Mouse (Mus musculus) regulatory T cell (primary cell): ENCODE measurements around the gene Trappc1.

Experiments used
- in situ Hi-C: fragments of 300-600 bp; cut with MboI, MseI; formaldehyde crosslinking; loops from one replicate; pipeline ENCODE4 v1.15.1; 2025; ENCODE audit warnings: high pct_unique_total_duplicates

Trappc1 gene

GRCm38 (mm10) chr11:69369215-69369989 lies 45.6 kb downstream of the Trappc1 start, which contains the start of gene Chd3:
Chd3 (minus strand) TSS chr11:69369406.
- in situ Hi-C loops: no loop called here

- in situ Hi-C loops: no loop called here
Measured at GRCm38 (mm10) chr11:69369990-69370816, 46.4 kb downstream of the Trappc1 start.

GRCm38 (mm10) chr11:69370817-69371215 lies 47.0 kb downstream of the Trappc1 start:
- in situ Hi-C loops: no loop called here

- in situ Hi-C loops: no loop called here
Measured at GRCm38 (mm10) chr11:69371601-69372000, 47.8 kb downstream of the Trappc1 start.

GRCm38 (mm10) chr11:69372056-69372779 lies 48.4 kb downstream of the Trappc1 start:
- in situ Hi-C loops: no loop called here

GRCm38 (mm10) chr11:69372780-69373170 lies 49.0 kb downstream of the Trappc1 start:
- in situ Hi-C loops: no loop called here

- in situ Hi-C loops: no loop called here
Measured at GRCm38 (mm10) chr11:69373223-69373965, 49.6 kb downstream of the Trappc1 start.
